Mouse (Mus musculus): Measurements from ENCODE around the gene Setx.

Gene Setx

DNA sequence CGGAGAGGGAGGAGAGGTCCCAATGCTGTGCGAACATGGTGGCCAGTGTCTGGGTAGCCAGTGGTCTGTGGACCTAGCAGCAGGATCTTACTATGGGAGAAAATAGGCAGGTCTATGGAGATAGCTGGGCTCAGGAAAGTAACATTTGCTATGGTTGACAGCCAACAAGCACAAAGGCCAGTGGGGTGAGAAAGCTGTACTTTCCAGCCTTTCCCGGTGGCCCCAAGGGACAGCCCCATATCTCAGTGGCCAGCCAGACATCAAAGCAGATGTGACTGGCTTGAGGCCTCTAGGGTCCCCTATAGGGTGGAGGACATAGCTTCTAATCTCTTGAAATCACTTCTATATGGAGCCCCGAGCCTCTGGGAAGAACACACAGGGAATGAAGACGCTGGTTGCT, 93.1 kb downstream of the Setx start:
- DNase-seq (ENCODE audit: low read depth, low spot score) = no peak

DNA sequence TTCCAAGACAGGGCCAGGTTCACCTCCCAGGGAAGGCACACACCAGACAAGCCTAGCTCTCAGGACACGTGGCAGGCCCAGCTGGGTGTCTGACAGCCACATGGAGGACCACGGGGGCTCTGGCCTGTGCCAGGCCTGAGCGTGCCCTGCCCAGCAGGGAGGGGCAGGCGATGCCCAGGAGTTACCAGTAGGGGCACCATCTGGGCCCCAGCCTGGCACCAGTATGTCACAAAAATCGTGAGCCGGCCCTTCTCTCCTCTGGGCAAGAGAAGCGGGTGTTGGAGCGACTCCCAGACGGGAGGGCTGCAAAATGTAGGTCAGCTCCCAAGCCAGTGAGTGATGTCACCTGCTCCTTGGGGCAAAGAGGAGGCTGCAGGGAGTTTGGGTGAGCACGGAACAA, 93.9 kb downstream of the Setx start:
- peak; percentile 38 for DNase-seq (ENCODE audit: low read depth, low spot score)

DNA sequence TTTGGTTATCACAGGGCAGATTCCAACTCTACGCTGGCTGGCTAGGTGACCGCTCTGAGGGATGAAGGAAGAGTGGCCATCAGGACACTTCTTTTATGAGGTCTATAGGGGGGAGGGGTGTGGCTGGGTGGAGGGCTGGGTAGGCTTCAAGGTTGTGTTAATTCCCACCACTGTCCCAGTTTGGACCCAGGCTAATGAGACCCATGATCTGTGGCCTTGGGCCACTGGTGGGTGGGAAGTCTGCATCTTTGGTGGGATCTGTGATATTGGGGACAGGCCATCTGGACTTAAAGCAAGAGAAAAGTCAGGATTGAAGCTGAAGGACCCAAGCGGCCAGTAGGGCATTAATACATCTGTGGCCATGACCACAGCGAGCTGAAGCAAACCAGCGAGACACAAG, 94.8 kb downstream of the Setx start:
- DNase-seq (ENCODE audit: low read depth, low spot score) = no peak

DNA sequence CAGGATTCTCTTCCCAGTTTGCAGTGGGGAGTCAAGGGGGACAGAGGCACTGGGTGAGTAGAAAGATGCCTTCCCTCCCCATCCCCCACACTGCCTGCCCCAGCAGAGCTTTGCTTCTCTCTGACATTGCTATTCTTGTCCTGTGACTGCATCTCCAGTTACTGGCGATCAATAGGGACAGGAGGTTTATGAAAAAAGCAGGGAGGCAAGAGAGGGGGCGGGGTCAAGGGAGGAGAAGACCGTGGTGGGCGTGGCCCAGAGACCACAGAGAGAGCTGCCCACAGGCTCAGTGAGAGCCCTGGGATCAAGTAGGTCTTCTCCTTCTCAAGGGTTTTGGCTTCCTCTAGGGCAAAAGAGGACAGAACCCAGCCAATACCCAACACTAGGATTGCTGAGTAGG, 98.3 kb downstream of the Setx start:
- no peak for DNase-seq (ENCODE audit: low read depth, low spot score)

DNA sequence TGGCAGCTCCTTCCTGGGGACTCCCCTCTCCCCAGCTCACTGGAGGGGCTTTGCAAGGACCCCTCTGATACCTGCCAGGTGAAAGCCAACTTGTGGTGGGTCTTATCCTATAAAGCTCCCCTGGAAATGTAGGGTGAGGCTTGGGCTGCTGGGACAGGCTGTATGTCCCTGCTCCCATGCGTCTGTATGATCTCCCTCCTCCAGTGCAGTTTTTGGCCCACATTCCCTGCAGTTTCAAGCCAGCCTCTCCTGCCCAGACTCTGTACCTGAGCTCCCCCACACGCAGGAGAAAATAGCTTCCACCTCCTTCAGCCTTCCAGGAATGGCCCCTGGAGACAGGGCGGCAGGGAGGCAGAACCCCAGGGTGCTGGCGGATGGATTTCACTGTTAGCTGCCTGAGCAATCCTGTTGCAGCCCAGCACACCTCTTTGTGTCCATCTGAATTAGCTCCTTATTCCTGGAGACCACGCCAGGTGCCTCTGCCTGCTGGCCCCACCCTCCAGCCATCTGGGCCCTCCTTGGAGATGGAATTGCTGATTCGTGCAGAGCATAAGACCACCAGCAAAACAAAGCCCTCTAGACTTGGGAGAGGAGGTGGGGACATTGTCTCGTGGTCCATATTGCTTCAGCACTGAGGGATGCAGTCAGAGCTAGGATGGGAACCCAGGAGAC, 99.7 kb downstream of the Setx start:
- no peak for DNase-seq (ENCODE audit: low read depth, low spot score)

DNA sequence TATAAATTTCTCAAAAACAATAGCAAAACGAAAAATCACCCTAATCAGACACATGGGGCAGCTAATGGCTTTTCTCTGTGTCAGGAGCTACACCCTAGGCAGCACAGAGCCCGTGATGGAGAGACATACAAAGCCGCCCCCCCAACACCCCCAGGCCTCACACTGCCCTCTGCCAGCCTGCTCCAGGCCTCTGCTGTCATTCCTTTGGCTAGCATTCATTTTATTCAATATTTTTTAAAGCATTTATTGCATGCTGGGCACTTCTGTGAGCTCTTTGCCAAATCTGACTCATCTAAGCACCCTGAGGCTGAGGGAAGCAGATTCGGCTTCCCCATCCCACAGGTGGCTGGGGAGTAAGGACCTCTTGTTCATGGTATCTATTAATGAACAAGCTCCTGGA, 102.7 kb downstream of the Setx start:
- no peak for DNase-seq (ENCODE audit: low read depth, low spot score)

DNA sequence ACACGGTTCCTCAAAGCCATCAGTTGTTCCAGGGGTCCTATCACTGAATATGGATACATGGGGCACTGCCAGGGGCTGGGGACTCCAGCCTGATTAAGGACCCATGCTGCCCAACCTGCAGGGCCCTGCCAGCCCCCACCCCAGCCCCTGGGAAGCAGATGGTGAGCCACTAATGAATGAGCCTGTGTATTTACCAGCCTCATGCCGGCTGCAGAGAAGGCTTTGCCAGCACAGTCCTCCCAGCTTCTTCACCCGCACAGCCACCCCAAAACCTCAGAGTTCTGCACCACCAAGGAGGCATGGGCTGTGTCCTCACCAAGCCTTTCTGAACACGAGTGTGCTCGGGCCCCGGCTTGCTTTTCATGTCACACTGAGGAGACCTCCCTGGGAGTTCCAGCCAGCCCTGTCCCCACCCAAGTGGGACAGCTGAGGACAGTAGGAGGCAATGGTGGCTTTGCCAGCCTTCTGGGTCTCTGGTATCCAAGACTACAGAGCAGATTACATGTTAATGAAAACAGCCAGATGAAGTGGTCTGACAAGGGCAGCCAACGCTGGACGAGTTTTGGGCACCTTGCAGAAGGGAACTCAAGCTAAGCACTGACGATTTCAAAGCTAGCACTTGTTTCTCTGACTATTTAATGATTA, 106.3 kb downstream of the Setx start:
- DNase-seq (ENCODE audit: low read depth, low spot score) = no peak

All from retina, postnatal 7 days (tissue).